Mouse (Mus musculus) hindbrain, embryonic 14.5 days (tissue): ENCODE measurements at regions not wholly inside any gene's neighbourhood (a gene's known extent, or its start where the extent isn't known, plus 50 kb on each side); places are given as distances from the start of the nearest gene placed in this dataset.

Source experiments
- ATAC-seq: fragments of 200-750 bp; cut with Nextera tagmentation; 2 replicates; pipeline ENCODE4 v1.8.0; 2017; ENCODE audit warnings: moderate number of reproducible peaks, mild to moderate bottlenecking, moderate TSS enrichment, moderate library complexity; ENCODE audit not compliant: low FRiP score
- DNase-seq: peaks from one replicate; pipeline ENCODE4 v3.0.0-alpha.2; 2015; ENCODE audit warnings: low spot score
- H3K27ac ChIP-seq: fragments of 300-500 bp; sonication (generic); 2 replicates; pipeline ENCODE4 v1.5.1; 2014; ENCODE audit warnings: mild to moderate bottlenecking, moderate library complexity
- H3K27me3 ChIP-seq: fragments of 300-500 bp; sonication (generic); 2 replicates; pipeline ENCODE4 v1.6.1; 2014; ENCODE audit warnings: mild to moderate bottlenecking, low read length, mixed read lengths; ENCODE audit not compliant: control insufficient read depth, insufficient read depth
- H3K36me3 ChIP-seq: fragments of 300-500 bp; sonication (generic); replicated peaks from 2 replicates; pipeline ENCODE4 v1.6.1; 2014; ENCODE audit not compliant: control insufficient read depth, insufficient read depth
- H3K4me1 ChIP-seq: fragments of 300-500 bp; sonication (generic); replicated peaks from 2 replicates; pipeline ENCODE4 v1.6.1; 2014; ENCODE audit warnings: antibody characterized with exemption, low read length, mixed read lengths; ENCODE audit not compliant: control insufficient read depth, insufficient read depth
- H3K4me2 ChIP-seq: fragments of 300-500 bp; sonication (generic); replicated peaks from 2 replicates; pipeline ENCODE4 v1.6.1; 2014; ENCODE audit warnings: mild to moderate bottlenecking, moderate library complexity
- H3K4me3 ChIP-seq: fragments of 300-500 bp; sonication (generic); replicated peaks from 2 replicates; pipeline ENCODE4 v1.5.1; 2014; ENCODE audit warnings: mild to moderate bottlenecking, low read length
- H3K9ac ChIP-seq: fragments of 300-500 bp; sonication (generic); 2 replicates; pipeline ENCODE4 v1.6.1; 2014
- H3K9me3 ChIP-seq: fragments of 300-500 bp; sonication (generic); 2 replicates; pipeline ENCODE4 v1.6.1; 2016; ENCODE audit warnings: low read length; ENCODE audit not compliant: control insufficient read depth
- WGBS: fragments of 180-500 bp; shearing (Covaris S2); extraction: QIAGEN DNeasy Blood & Tissue Kit; methylation state at CpG from one replicate; pipeline ENCODE4 v1.1.7; 2014; 5-methylcytosine and 5-hydroxymethylcytosine counted together

GRCm38 (mm10) chr11:52511831-52512297 lies 115.6 kb downstream of the 9530068E07Rik start:
- no peak overlapping the region for H3K9ac ChIP-seq
- no peak for ATAC-seq
- DNase-seq = no peak
- H3K27me3 ChIP-seq = no peaks in the 10 kb centered on the region
- no peaks in the 10 kb centered on the region for H3K4me1 ChIP-seq
- no peak overlapping the region for H3K27ac ChIP-seq
- WGBS = 64% methylated on average over 4 of the region's 4 CpGs
- H3K36me3 ChIP-seq = no peaks in the 10 kb centered on the region
- H3K4me3 ChIP-seq = no peak overlapping the region
- no peaks in the 10 kb centered on the region for H3K9me3 ChIP-seq
- H3K4me2 ChIP-seq = no peak overlapping the region

GRCm38 (mm10) chr11:52517330-52517729 lies 121.1 kb downstream of the 9530068E07Rik start:
- WGBS = 78% methylated on average over 5 of the region's 5 CpGs
- no peak for DNase-seq
- no peak for ATAC-seq

GRCm38 (mm10) chr11:52519877-52520276 lies 123.6 kb downstream of the 9530068E07Rik start:
- Histone ChIP-seq H3K4me1 (0 out of 2 replicates have a peak, but pooled peaks cover 3% of the 10 kb centered on the region), H3K27ac (no peak overlapping the region), H3K9me3 (no peaks in the 10 kb centered on the region), H3K4me3 (no peak overlapping the region), H3K36me3 (no peaks in the 10 kb centered on the region), H3K9ac (no peak overlapping the region), H3K27me3 (no peaks in the 10 kb centered on the region), H3K4me2 (no peak overlapping the region)
- WGBS = 49% methylated on average over 3 of the region's 3 CpGs
- DNase-seq (peak; percentile 52), ATAC-seq (0 out of 2 replicates have a peak, but pooled peaks have one; percentile 24)

More at GRCm38 (mm10) chr11:52517330-52517729, 121.1 kb downstream of the 9530068E07Rik start:
- Histone ChIP-seq H3K4me1 (0 out of 2 replicates have a peak, but pooled peaks cover 3% of the 10 kb centered on the region), H3K9me3 (no peaks in the 10 kb centered on the region), H3K27me3 (no peaks in the 10 kb centered on the region), H3K9ac (no peak overlapping the region), H3K4me3 (no peak overlapping the region), H3K4me2 (no peak overlapping the region), H3K27ac (no peak overlapping the region), H3K36me3 (no peaks in the 10 kb centered on the region)

GRCm38 (mm10) chr11:52521879-52522278 lies 125.7 kb downstream of the 9530068E07Rik start:
- no peak overlapping the region for H3K9ac ChIP-seq
- 0 out of 2 replicates have a peak, but pooled peaks cover 10% of the 10 kb centered on the region for H3K4me1 ChIP-seq
- ATAC-seq (no peak), DNase-seq (peak; percentile 82)
- H3K4me2 ChIP-seq = no peak overlapping the region
- no peak overlapping the region for H3K27ac ChIP-seq
- H3K36me3 ChIP-seq = no peaks in the 10 kb centered on the region
- 51% methylated on average over 4 of the region's 4 CpGs for WGBS
- no peaks in the 10 kb centered on the region for H3K9me3 ChIP-seq
- H3K27me3 ChIP-seq = no peaks in the 10 kb centered on the region
- H3K4me3 ChIP-seq = no peak overlapping the region

- no peak overlapping the region for H3K9ac ChIP-seq
- no peak overlapping the region for H3K27ac ChIP-seq
- H3K4me3 ChIP-seq = no peak overlapping the region
- H3K9me3 ChIP-seq = no peaks in the 10 kb centered on the region
- H3K4me1 ChIP-seq = 0 out of 2 replicates have a peak, but pooled peaks cover 10% of the 10 kb centered on the region
- H3K4me2 ChIP-seq = no peak overlapping the region
- ATAC-seq (no peak), DNase-seq (no peak)
- H3K27me3 ChIP-seq = no peaks in the 10 kb centered on the region
- WGBS = 64% methylated on average over 3 of the region's 3 CpGs
- H3K36me3 ChIP-seq = no peaks in the 10 kb centered on the region
Measured at GRCm38 (mm10) chr11:52522384-52522783, 126.2 kb downstream of the 9530068E07Rik start.

GRCm38 (mm10) chr11:52523191-52523590 lies 127.0 kb downstream of the 9530068E07Rik start:
- Histone ChIP-seq H3K36me3 (no peaks in the 10 kb centered on the region), H3K27ac (no peak overlapping the region), H3K9ac (no peak overlapping the region), H3K4me1 (0 out of 2 replicates have a peak, but pooled peaks cover 10% of the 10 kb centered on the region), H3K4me3 (no peak overlapping the region), H3K9me3 (no peaks in the 10 kb centered on the region), H3K27me3 (no peaks in the 10 kb centered on the region), H3K4me2 (no peak overlapping the region)
- WGBS = 85% methylated on average over 4 of the region's 4 CpGs
- ATAC-seq (no peak), DNase-seq (no peak)

GRCm38 (mm10) chr11:52523671-52524070 lies 127.4 kb downstream of the 9530068E07Rik start:
- H3K4me3 ChIP-seq = no peak overlapping the region
- WGBS = 78% methylated on average over 2 of the region's 2 CpGs
- DNase-seq (no peak), ATAC-seq (no peak)
- H3K9me3 ChIP-seq = no peaks in the 10 kb centered on the region
- H3K27me3 ChIP-seq = no peaks in the 10 kb centered on the region
- H3K27ac ChIP-seq = no peak overlapping the region
- no peak overlapping the region for H3K9ac ChIP-seq
- H3K36me3 ChIP-seq = no peaks in the 10 kb centered on the region
- no peak overlapping the region for H3K4me2 ChIP-seq
- 0 out of 2 replicates have a peak, but pooled peaks cover 10% of the 10 kb centered on the region for H3K4me1 ChIP-seq

- WGBS = 64% methylated on average over 6 of the region's 6 CpGs
- H3K27ac ChIP-seq = no peak overlapping the region
- no peaks in the 10 kb centered on the region for H3K36me3 ChIP-seq
- DNase-seq (no peak), ATAC-seq (no peak)
- no peaks in the 10 kb centered on the region for H3K9me3 ChIP-seq
- H3K4me1 ChIP-seq = 0 out of 2 replicates have a peak, but pooled peaks cover 7% of the 10 kb centered on the region
- H3K27me3 ChIP-seq = no peaks in the 10 kb centered on the region
- no peak overlapping the region for H3K4me3 ChIP-seq
- no peak overlapping the region for H3K4me2 ChIP-seq
- no peak overlapping the region for H3K9ac ChIP-seq
Measured at GRCm38 (mm10) chr11:52525446-52525845, 129.2 kb downstream of the 9530068E07Rik start.

- ATAC-seq = no peak
- Histone ChIP-seq H3K4me1 (0 out of 2 replicates have a peak, but pooled peaks cover 7% of the 10 kb centered on the region), H3K4me2 (no peak overlapping the region), H3K4me3 (no peak overlapping the region), H3K9ac (no peak overlapping the region), H3K27ac (no peak overlapping the region), H3K9me3 (no peaks in the 10 kb centered on the region), H3K36me3 (no peaks in the 10 kb centered on the region), H3K27me3 (no peaks in the 10 kb centered on the region)
- WGBS = 77% methylated on average over 6 of the region's 6 CpGs
- no peak for DNase-seq
Measured at GRCm38 (mm10) chr11:52526306-52526705, 130.1 kb downstream of the 9530068E07Rik start.

GRCm38 (mm10) chr11:52533379-52533778 lies 137.2 kb downstream of the 9530068E07Rik start:
- H3K36me3 ChIP-seq = no peaks in the 10 kb centered on the region
- H3K4me1 ChIP-seq = no peaks in the 10 kb centered on the region
- H3K27ac ChIP-seq = no peak overlapping the region
- H3K27me3 ChIP-seq = no peaks in the 10 kb centered on the region
- 59% methylated on average over 5 of the region's 5 CpGs for WGBS
- H3K9me3 ChIP-seq = no peaks in the 10 kb centered on the region
- no peak overlapping the region for H3K4me3 ChIP-seq
- DNase-seq = no peak
- H3K9ac ChIP-seq = no peak overlapping the region
- H3K4me2 ChIP-seq = no peak overlapping the region
- no peak for ATAC-seq
